Mouse (Mus musculus): ENCODE results near the gene Tacc2. TPM values are rescaled to one million over a fixed set of nuclear protein-coding genes. Genes with fewer than 3 reads are reported as not detected.

Tacc2 gene
- polyA plus RNA-seq, 1 experiment from 2014 or later = 35.2 TPM

DNA sequence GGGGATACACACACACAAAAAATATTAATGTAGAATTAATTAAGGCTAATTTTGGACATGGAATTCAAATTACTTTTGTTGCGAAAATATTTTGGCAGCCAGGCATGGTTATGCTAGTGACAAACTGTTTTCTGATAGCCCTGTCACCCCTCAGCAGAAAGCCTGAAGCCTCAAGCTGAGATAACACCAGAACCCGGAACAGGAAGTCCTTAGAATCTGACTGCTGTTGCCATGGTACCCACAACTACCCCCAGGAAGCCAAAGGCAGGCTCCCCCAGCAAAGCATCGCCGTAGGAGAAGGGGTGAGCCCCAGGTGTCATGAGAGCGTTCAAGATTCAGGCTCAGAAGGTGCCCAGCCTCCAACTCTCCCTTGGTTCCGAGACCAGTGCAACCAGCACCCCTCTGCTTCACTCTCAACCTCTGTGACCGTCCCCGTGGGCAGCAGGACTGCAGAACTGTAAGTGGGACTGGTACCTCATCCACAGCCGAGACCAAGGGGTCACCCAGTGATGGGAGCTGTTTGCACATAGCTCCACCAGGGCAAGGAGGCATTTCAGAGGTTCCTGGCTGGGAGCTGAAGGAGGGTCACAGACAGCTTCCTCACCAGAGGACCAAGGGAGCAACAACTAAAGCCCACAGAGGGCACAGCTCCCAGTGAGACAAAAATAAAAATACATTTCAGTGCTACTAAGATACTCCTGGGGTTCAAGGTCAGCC, 196.8 kb downstream of the Tacc2 start, which contains the start of gene Btbd16:
Gene Btbd16, plus strand, starts transcription at position 156 of the 717 bp plus-strand sequence.
- Histone ChIP-seq H3K4me1 (ENCODE audit: control insufficient read depth, insufficient read depth, low read length) (no peaks in the 10 kb centered on the region), H3K9me3 (ENCODE audit: control insufficient read depth, low read depth, low read length) (no peaks in the 10 kb centered on the region), H3K4me2 (replicated peaks; ENCODE audit: low read depth, low read length) (no peak within 1 kb of the TSS), H3K36me3 (ENCODE audit: control insufficient read depth, insufficient read depth, low read length) (no peaks in the 10 kb centered on the region), H3K4me3 (ENCODE audit: low read depth, low read length) (no peak within 1 kb of the TSS), H3K9ac (replicated peaks; ENCODE audit: low read depth, low read length) (no peak within 1 kb of the TSS), H3K27ac (ENCODE audit: low read length) (no peak within 1 kb of the TSS), H3K27me3 (ENCODE audit: control insufficient read depth, insufficient read depth, low read length) (no peaks in the 10 kb centered on the region)
- WGBS = 50% methylated on average over 9 of the region's 9 CpGs
- no peak; the same call in 1 of the 2 replicates for ATAC-seq (ENCODE audit: insufficient number of reproducible peaks, insufficient read depth, low FRiP score, low read depth)

- no peak overlapping the region for H3K4me2 ChIP-seq (replicated peaks; ENCODE audit: low read depth, low read length)
- WGBS = 51% methylated on average over 5 of the region's 5 CpGs
- H3K4me1 ChIP-seq (ENCODE audit: control insufficient read depth, insufficient read depth, low read length) = peaks cover 1% of the 10 kb centered on the region; the same call in 1 of the 2 replicates
Observed at GRCm38 (mm10) chr7:130780866-130781419, 203.7 kb downstream of the Tacc2 start.

GRCm38 (mm10) chr7:130782501-130783050, 205.3 kb downstream of the Tacc2 start:
- no peak overlapping the region for H3K9ac ChIP-seq (replicated peaks; ENCODE audit: low read depth, low read length)
- H3K27ac ChIP-seq (ENCODE audit: low read length) = no peak overlapping the region
- no peak overlapping the region for H3K4me3 ChIP-seq (ENCODE audit: low read depth, low read length)
- ATAC-seq (ENCODE audit: insufficient number of reproducible peaks, insufficient read depth, low FRiP score, low read depth) = no peak
- H3K36me3 ChIP-seq (ENCODE audit: control insufficient read depth, insufficient read depth, low read length) = no peaks in the 10 kb centered on the region
- H3K4me1 ChIP-seq (ENCODE audit: control insufficient read depth, insufficient read depth, low read length) = peaks cover 7% of the 10 kb centered on the region; the same call in 1 of the 2 replicates
- H3K4me2 ChIP-seq (replicated peaks; ENCODE audit: low read depth, low read length) = no peak overlapping the region
- H3K27me3 ChIP-seq (ENCODE audit: control insufficient read depth, insufficient read depth, low read length) = no peaks in the 10 kb centered on the region
- no peaks in the 10 kb centered on the region for H3K9me3 ChIP-seq (ENCODE audit: control insufficient read depth, low read depth, low read length)
- 73% methylated on average over 5 of the region's 5 CpGs for WGBS

More at GRCm38 (mm10) chr7:130780866-130781419, 203.7 kb downstream of the Tacc2 start:
- H3K9me3 ChIP-seq (ENCODE audit: control insufficient read depth, low read depth, low read length) = no peaks in the 10 kb centered on the region
- no peaks in the 10 kb centered on the region for H3K27me3 ChIP-seq (ENCODE audit: control insufficient read depth, insufficient read depth, low read length)
- H3K36me3 ChIP-seq (ENCODE audit: control insufficient read depth, insufficient read depth, low read length) = no peaks in the 10 kb centered on the region
- no peak overlapping the region for H3K27ac ChIP-seq (ENCODE audit: low read length)
- ATAC-seq (ENCODE audit: insufficient number of reproducible peaks, insufficient read depth, low FRiP score, low read depth) = no peak
- no peak overlapping the region for H3K4me3 ChIP-seq (ENCODE audit: low read depth, low read length)
- H3K9ac ChIP-seq (replicated peaks; ENCODE audit: low read depth, low read length) = no peak overlapping the region

- H3K9me3 ChIP-seq (ENCODE audit: control insufficient read depth, low read depth, low read length) = no peaks in the 10 kb centered on the region
- no peak for ATAC-seq (ENCODE audit: insufficient number of reproducible peaks, insufficient read depth, low FRiP score, low read depth)
- no peak overlapping the region for H3K9ac ChIP-seq (replicated peaks; ENCODE audit: low read depth, low read length)
- H3K4me3 ChIP-seq (ENCODE audit: low read depth, low read length) = no peak overlapping the region
- WGBS = 66% methylated on average over 12 of the region's 12 CpGs
- no peaks in the 10 kb centered on the region for H3K36me3 ChIP-seq (ENCODE audit: control insufficient read depth, insufficient read depth, low read length)
- no peak overlapping the region for H3K27ac ChIP-seq (ENCODE audit: low read length)
- peaks cover 7% of the 10 kb centered on the region; the same call in 1 of the 2 replicates for H3K4me1 ChIP-seq (ENCODE audit: control insufficient read depth, insufficient read depth, low read length)
- H3K27me3 ChIP-seq (ENCODE audit: control insufficient read depth, insufficient read depth, low read length) = no peaks in the 10 kb centered on the region
- H3K4me2 ChIP-seq (replicated peaks; ENCODE audit: low read depth, low read length) = no peak overlapping the region
Observed at GRCm38 (mm10) chr7:130785923-130786575, 208.8 kb downstream of the Tacc2 start.

- H3K4me2 ChIP-seq (replicated peaks; ENCODE audit: low read depth, low read length) = no peak overlapping the region
- WGBS = 78% methylated on average over 5 of the region's 5 CpGs
- no peaks in the 10 kb centered on the region for H3K27me3 ChIP-seq (ENCODE audit: control insufficient read depth, insufficient read depth, low read length)
- H3K4me1 ChIP-seq (ENCODE audit: control insufficient read depth, insufficient read depth, low read length) = peaks cover 7% of the 10 kb centered on the region; the same call in 1 of the 2 replicates
- no peak overlapping the region for H3K27ac ChIP-seq (ENCODE audit: low read length)
- H3K9me3 ChIP-seq (ENCODE audit: control insufficient read depth, low read depth, low read length) = no peaks in the 10 kb centered on the region
- H3K36me3 ChIP-seq (ENCODE audit: control insufficient read depth, insufficient read depth, low read length) = no peaks in the 10 kb centered on the region
- no peak overlapping the region for H3K9ac ChIP-seq (replicated peaks; ENCODE audit: low read depth, low read length)
- no peak overlapping the region for H3K4me3 ChIP-seq (ENCODE audit: low read depth, low read length)
- ATAC-seq (ENCODE audit: insufficient number of reproducible peaks, insufficient read depth, low FRiP score, low read depth) = no peak
Observed at GRCm38 (mm10) chr7:130786708-130787107, 209.5 kb downstream of the Tacc2 start.

- 82% methylated on average over 4 of the region's 4 CpGs for WGBS
Observed at GRCm38 (mm10) chr7:130787537-130787936, 210.3 kb downstream of the Tacc2 start.

GRCm38 (mm10) chr7:130788950-130789349, 211.7 kb downstream of the Tacc2 start:
- Histone ChIP-seq H3K4me1 (ENCODE audit: control insufficient read depth, insufficient read depth, low read length) (peaks cover 7% of the 10 kb centered on the region; the same call in 1 of the 2 replicates), H3K27ac (ENCODE audit: low read length) (no peak overlapping the region), H3K27me3 (ENCODE audit: control insufficient read depth, insufficient read depth, low read length) (no peaks in the 10 kb centered on the region), H3K36me3 (ENCODE audit: control insufficient read depth, insufficient read depth, low read length) (no peaks in the 10 kb centered on the region), H3K4me2 (replicated peaks; ENCODE audit: low read depth, low read length) (no peak overlapping the region), H3K9me3 (ENCODE audit: control insufficient read depth, low read depth, low read length) (no peaks in the 10 kb centered on the region), H3K4me3 (ENCODE audit: low read depth, low read length) (no peak overlapping the region), H3K9ac (replicated peaks; ENCODE audit: low read depth, low read length) (no peak overlapping the region)
- ATAC-seq (ENCODE audit: insufficient number of reproducible peaks, insufficient read depth, low FRiP score, low read depth) = no peak
- WGBS = 76% methylated on average over 3 of the region's 3 CpGs

More at GRCm38 (mm10) chr7:130787537-130787936, 210.3 kb downstream of the Tacc2 start:
- no peak for ATAC-seq (ENCODE audit: insufficient number of reproducible peaks, insufficient read depth, low FRiP score, low read depth)
- H3K27me3 ChIP-seq (ENCODE audit: control insufficient read depth, insufficient read depth, low read length) = no peaks in the 10 kb centered on the region
- H3K36me3 ChIP-seq (ENCODE audit: control insufficient read depth, insufficient read depth, low read length) = no peaks in the 10 kb centered on the region
- H3K4me2 ChIP-seq (replicated peaks; ENCODE audit: low read depth, low read length) = no peak overlapping the region
- no peaks in the 10 kb centered on the region for H3K9me3 ChIP-seq (ENCODE audit: control insufficient read depth, low read depth, low read length)
- no peak overlapping the region for H3K4me3 ChIP-seq (ENCODE audit: low read depth, low read length)
- H3K4me1 ChIP-seq (ENCODE audit: control insufficient read depth, insufficient read depth, low read length) = peaks cover 7% of the 10 kb centered on the region; the same call in 1 of the 2 replicates
- no peak overlapping the region for H3K9ac ChIP-seq (replicated peaks; ENCODE audit: low read depth, low read length)
- H3K27ac ChIP-seq (ENCODE audit: low read length) = no peak overlapping the region

DNA sequence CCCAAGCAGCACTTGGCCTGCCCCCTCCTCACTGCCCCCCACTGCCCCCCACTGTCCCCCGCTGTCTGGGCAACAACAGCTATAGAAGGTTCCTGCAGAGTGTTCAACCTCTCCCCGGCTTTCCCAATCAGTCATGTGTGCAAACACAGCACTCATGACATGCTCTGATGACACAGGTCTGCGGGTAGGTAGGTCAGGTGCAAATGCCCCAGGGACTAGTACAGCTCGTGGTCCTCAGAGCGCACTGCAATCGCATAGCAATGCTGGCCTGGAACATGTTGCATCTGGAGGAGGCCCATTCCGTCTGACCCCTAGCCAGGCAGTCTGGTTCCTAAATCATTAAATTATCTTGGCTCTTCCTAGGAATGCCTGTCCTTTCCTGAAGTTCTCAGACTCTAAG, 212.2 kb downstream of the Tacc2 start:
- no peak for ATAC-seq (ENCODE audit: insufficient number of reproducible peaks, insufficient read depth, low FRiP score, low read depth)

More for the DNA sequence above, 212.2 kb downstream of the Tacc2 start:
- no peak overlapping the region for H3K4me2 ChIP-seq (replicated peaks; ENCODE audit: low read depth, low read length)
- no peak overlapping the region for H3K4me3 ChIP-seq (ENCODE audit: low read depth, low read length)
- H3K9ac ChIP-seq (replicated peaks; ENCODE audit: low read depth, low read length) = no peak overlapping the region
- H3K4me1 ChIP-seq (ENCODE audit: control insufficient read depth, insufficient read depth, low read length) = peaks cover 7% of the 10 kb centered on the region; the same call in 1 of the 2 replicates
- no peaks in the 10 kb centered on the region for H3K27me3 ChIP-seq (ENCODE audit: control insufficient read depth, insufficient read depth, low read length)
- 83% methylated on average over 7 of the region's 7 CpGs for WGBS
- no peak overlapping the region for H3K27ac ChIP-seq (ENCODE audit: low read length)
- H3K9me3 ChIP-seq (ENCODE audit: control insufficient read depth, low read depth, low read length) = no peaks in the 10 kb centered on the region
- H3K36me3 ChIP-seq (ENCODE audit: control insufficient read depth, insufficient read depth, low read length) = no peaks in the 10 kb centered on the region

Data from stomach, embryonic 14.5 days (tissue).